Mouse (Mus musculus) neutrophil, adult 5-6 weeks (primary cell): ENCODE measurements at regions not wholly inside any gene's neighbourhood (a gene's known extent, or its start where the extent isn't known, plus 50 kb on each side); places are given as distances from the start of the nearest gene placed in this dataset.

Experiments
- ATAC-seq: fragments of 151-379, 151-347 bp; 2 replicates; pipeline ENCODE4 v1.8.0; 2017; ENCODE audit warnings: mild to moderate bottlenecking, moderate TSS enrichment; ENCODE audit not compliant: insufficient number of reproducible peaks, poor library complexity, low FRiP score, severe bottlenecking; ENCODE audit errors: extremely low read depth

- ATAC-seq, result no peak
Measured at GRCm38 (mm10) chr4:54282934-54283333, 457.1 kb downstream of the Tmem38b start.

GRCm38 (mm10) chr4:54313804-54314203 is 488.0 kb downstream of the Tmem38b start:
- no peak for ATAC-seq

DNA sequence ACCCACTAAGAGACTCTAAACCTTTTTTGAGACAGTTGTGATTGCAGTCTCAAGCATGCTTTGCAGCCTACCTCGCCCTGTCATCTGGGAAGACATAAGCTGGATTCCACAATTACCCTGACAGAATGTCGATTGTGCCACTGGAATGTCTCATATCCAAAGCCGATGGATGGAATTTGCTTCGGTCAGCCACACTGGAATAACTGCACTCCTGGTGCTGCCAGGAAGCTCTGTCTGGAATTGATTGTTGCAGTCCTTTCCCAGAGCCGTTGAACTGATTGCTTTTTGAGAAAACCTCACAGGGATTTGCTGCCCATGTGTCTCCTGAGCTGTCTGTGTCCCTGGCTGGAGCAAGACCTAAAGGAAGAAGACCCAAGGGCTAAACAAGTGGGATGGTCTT is 499.0 kb downstream of the Tmem38b start:
- no peak for ATAC-seq

- no peak for ATAC-seq
Measured at GRCm38 (mm10) chr4:54328273-54328672, 502.4 kb downstream of the Tmem38b start.

- ATAC-seq, result no peak
Measured at GRCm38 (mm10) chr4:54328711-54329427, 503.0 kb downstream of the Tmem38b start.

DNA sequence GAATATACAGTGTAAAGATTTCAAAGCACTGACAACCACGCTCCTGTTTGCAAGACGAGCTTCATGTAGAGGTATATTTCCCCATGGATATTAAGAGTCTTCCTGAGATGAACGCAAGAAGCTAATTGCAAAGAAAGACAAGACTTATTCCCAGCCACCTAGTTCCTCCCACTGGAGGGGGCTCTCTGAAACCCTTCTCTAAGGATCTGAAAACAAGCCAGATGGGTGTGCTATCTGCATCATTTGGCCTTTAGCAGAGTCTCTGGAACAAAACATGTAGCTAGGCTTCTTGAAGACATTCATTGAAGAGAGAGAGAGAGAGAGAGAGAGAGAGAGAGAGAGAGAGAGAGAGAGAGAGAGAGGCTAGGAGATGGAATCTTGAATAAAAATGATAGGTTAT is 504.8 kb downstream of the Tmem38b start:
- no peak for ATAC-seq

- no peak for ATAC-seq
Measured at GRCm38 (mm10) chr4:54331588-54332211, 505.9 kb downstream of the Tmem38b start.

- ATAC-seq, result no peak
Measured at GRCm38 (mm10) chr4:54332261-54332660, 506.4 kb downstream of the Tmem38b start.

GRCm38 (mm10) chr4:54338556-54338955 is 512.7 kb downstream of the Tmem38b start:
- no peak for ATAC-seq

- ATAC-seq, result no peak
Measured at GRCm38 (mm10) chr4:54340106-54340505, 514.3 kb downstream of the Tmem38b start.

GRCm38 (mm10) chr4:54353657-54354390 is 528.0 kb downstream of the Tmem38b start:
- no peak for ATAC-seq

DNA sequence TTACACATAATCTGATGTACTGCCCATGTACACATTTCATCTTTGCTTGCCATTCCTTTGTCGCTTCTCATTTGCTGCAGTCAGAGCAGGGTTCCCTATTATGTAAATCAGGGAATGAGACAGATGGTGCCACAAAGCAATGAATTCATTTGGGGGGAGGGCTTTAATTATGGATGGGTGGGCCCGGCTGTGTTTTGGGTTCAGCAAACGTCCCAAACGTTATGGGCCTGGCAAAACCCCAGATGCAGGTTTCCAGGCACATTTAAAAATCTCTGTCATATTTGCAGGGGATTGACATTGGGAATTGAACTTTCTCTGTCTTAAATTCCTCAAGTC is 528.5 kb downstream of the Tmem38b start:
- no peak for ATAC-seq

GRCm38 (mm10) chr4:54355381-54356040 is 529.7 kb downstream of the Tmem38b start:
- ATAC-seq, result no peak

- ATAC-seq, result no peak
Measured at GRCm38 (mm10) chr4:54356041-54356427, 530.2 kb downstream of the Tmem38b start.

- no peak for ATAC-seq
Measured at GRCm38 (mm10) chr4:54370909-54371308, 545.1 kb downstream of the Tmem38b start.

DNA sequence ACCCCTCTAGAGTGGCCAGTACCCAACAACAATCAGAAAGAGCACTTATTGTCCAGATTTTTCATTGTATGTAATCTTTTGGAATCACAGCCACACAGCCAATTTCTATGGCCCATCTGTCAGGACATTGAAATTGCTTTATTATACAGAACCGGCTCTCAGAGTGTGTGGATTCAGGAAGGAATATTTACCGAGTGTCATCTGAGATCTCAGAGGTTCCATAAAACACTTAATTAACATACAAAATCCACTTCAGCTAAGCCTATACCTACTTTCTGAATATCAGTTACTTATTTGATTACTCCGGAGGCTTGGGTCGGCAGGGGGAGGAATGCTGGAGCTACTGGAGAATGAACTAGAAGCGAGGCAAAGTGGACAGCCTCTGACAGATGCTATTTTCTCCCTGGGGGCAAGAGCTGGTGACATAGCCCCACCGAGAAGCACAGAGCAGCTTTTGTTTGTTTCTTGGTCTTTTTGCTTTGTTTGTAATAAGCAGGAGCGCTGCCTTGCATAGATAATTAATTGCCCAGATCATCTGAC is 545.6 kb downstream of the Tmem38b start:
- ATAC-seq, result no peak

DNA sequence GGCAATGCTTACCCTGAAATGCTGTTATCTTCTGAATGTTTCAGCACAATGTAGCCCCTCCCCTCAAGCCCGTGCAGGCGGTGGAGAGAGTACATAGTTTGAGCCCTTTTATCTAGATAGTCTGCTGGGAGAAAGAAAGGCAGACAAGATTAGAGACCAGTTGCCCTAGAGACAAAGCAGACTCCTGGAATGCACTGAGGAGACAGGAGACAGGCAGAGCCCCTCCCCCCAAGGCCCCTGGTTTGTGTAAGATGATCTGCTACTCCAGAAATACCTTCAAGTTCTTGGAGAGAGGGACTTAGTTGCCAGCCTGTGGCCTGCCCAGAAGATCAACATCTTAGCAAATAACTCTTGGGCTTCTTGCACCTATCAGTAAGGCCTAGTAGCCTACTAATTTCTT is 547.8 kb downstream of the Tmem38b start:
- ATAC-seq, result no peak

GRCm38 (mm10) chr4:54374457-54374856 is 548.6 kb downstream of the Tmem38b start:
- no peak for ATAC-seq

GRCm38 (mm10) chr4:54387460-54387859 is 557.4 kb upstream of the Zfp462 start:
- ATAC-seq, result no peak
